Mouse (Mus musculus): Measurements from ENCODE around the gene Gata5.
A peak's percentile ranks its signal among the peaks of the same experiment; 100 is the strongest.

Gata5 gene

GRCm38 (mm10) chr2:180307680-180308079 is 26.8 kb downstream of the Gata5 start:
- no peak for DNase-seq (ENCODE audit: low read depth, low spot score)

- DNase-seq (ENCODE audit: low read depth, low spot score): no peak
Observed at GRCm38 (mm10) chr2:180306423-180307168, 27.9 kb downstream of the Gata5 start.

DNA sequence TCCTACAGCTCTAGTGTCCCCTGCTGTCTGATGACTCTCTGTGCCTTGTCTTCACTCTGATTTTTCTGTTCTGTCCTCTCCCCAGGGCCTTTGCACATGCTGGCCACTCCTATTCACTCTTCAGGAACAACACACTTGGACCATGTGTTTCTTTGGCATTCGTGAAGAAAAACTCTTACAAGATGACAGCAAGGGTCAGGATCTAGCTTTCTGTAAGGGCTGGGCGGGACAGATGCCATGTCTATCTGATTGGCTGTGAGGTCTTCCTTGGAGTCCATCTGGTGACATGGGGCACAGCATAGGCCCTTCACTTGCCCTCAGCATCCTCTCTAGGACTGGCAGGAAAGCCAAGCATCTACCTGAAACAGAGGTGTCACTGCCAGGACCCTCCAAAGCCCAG is 28.5 kb downstream of the Gata5 start:
- no peak for DNase-seq (ENCODE audit: low read depth, low spot score)

DNA sequence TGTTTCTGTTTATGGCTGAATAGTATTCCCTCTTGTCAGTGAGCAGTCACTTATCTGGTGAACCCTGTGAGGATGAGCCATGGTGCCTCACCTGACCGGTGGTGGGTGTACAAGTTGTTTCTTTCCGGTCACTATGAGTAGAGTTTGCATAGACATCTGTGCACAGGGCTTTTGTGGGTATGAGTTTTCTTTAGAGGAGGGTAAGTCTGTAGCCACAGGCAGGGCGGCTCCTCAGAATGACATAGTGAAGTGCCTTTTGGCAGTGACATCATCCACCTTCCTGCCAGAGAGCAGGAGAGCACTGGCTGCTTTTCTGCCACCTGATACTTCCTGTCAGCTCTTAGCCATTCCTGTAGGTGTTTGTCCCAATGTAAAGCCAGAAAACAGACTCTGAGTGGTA is 29.0 kb downstream of the Gata5 start:
- no peak for DNase-seq (ENCODE audit: low read depth, low spot score)

- DNase-seq (ENCODE audit: low read depth, low spot score): no peak
Observed at GRCm38 (mm10) chr2:180304554-180304953, 29.9 kb downstream of the Gata5 start.

DNA sequence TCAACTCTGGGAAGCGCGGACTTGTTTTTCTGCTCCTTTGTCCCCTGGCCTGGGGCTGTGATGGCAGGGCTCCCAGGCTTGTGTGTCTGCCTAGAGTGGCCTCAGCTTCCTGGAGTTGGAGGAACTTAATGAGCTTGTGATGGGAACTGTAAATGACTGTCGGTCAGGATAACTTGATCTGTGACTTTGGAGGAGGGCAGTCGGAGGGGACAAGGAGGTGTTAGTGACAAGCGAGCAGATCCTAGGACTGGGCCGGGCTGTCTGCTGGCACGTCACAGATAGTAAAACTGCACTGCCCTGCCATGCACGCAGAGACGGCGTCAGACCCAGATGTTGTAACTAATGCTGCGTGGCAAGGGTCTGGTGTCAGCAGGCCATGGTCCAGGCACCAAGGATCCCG is 31.0 kb downstream of the Gata5 start:
- DNase-seq (ENCODE audit: low read depth, low spot score): no peak

GRCm38 (mm10) chr2:180302201-180302600 is 32.3 kb downstream of the Gata5 start:
- no peak for DNase-seq (ENCODE audit: low read depth, low spot score)

DNA sequence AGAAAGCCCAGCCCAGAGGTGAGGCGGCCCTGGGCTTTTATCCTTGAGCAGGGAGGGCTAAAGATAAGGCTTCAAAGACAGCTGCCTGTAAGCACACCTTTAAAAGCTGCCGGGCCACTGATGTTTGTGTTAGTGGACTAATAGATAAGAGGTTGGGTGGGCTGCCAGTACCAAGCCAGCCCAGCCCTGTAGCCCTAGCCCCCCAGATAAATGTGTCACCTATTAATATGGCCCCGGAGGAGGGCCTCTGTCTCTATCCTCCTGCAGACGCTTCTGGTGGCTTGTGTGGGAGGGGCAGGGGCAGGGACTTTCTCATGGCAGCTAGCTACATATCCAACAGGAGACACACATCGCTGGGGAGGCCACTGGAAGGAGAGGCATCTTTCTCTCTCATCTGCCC is 33.7 kb downstream of the Gata5 start:
- no peak for DNase-seq (ENCODE audit: low read depth, low spot score)

GRCm38 (mm10) chr2:180300252-180300651 is 34.2 kb downstream of the Gata5 start:
- DNase-seq (ENCODE audit: low read depth, low spot score): no peak

GRCm38 (mm10) chr2:180292906-180293305 is 41.6 kb downstream of the Gata5 start:
- DNase-seq (ENCODE audit: low read depth, low spot score): peak; percentile 56

- DNase-seq (ENCODE audit: low read depth, low spot score): no peak
Observed at GRCm38 (mm10) chr2:180292026-180292425, 42.5 kb downstream of the Gata5 start.

- no peak for DNase-seq (ENCODE audit: low read depth, low spot score)
Observed at GRCm38 (mm10) chr2:180291566-180291965, 42.9 kb downstream of the Gata5 start.

DNA sequence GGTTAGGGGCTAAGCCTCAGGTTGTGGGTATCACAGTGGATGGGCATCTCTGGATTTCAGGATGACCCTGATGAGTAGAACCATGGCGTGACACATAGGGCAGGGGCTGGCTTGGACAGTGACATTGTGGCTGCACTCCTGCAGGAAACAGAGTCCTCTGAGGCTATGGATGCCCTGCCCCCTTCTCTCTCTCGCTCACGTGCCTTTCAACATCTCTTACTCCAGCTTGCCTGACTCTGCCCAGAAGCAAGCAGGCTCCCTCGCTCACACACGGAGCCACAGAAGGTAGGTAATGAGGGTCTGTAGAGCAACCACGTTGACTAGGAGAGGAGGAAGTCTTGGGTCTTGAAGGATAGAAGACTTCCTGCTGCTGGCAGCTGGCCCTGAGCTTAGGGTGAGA is 44.0 kb downstream of the Gata5 start:
- no peak for DNase-seq (ENCODE audit: low read depth, low spot score)

DNA sequence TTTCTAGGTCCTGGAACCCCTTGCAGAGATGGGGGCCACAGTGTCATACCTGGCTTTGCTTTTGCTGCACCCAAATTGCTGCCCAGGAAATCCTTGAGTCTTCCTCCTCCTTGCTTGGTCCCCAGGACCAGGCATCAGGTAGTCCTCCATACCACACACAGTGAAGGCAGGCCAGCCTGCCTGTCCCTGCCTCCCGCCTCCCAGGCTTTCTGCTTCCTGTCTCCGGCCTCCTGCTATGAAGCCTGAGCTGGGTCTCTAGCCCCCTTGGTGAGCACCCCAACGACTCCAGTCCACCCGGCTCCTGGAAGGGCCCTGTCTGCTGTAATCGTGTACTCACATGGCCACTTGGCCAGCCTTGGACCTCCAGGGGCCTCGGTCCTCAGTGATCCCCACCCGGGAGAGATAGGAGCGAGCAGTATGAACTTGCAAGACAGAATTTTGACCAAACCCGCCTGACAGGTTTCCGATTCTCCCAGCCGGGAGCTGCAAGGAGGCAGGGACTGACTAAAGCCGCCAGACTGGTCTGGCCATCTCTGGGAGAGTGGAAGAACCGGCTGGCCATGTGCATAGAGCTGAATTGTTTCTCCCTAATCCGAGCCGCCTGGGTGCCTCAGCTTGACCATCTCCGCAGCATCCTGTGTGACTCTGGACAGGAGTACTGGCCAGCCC is 44.9 kb downstream of the Gata5 start, which contains the start of gene Rbbp8nl:
Gene Rbbp8nl, minus strand, starts transcription at position 440 of the 669 bp plus-strand sequence.
- DNase-seq (ENCODE audit: low read depth, low spot score): peak; percentile 23

DNA sequence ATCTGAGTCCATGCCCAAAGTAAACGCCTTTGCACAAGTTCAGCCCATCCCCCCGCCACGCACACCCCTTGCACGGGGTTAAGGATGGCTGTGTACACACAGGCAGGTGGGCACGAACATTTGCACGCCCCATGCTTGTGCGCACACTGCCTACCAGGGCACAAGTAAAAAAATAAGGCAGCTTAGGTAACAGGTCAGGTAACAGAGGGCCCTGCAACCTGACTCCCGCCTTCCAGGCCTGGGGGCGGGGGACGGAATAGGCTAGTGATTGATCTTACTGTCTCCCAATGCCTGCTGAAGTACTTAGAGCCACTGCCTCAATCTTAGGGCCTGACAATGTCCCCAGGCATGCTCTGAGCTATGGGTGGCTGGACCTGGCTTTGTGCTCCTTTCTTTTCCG is 45.5 kb downstream of the Gata5 start:
- DNase-seq (ENCODE audit: low read depth, low spot score): peak; percentile 43

DNA sequence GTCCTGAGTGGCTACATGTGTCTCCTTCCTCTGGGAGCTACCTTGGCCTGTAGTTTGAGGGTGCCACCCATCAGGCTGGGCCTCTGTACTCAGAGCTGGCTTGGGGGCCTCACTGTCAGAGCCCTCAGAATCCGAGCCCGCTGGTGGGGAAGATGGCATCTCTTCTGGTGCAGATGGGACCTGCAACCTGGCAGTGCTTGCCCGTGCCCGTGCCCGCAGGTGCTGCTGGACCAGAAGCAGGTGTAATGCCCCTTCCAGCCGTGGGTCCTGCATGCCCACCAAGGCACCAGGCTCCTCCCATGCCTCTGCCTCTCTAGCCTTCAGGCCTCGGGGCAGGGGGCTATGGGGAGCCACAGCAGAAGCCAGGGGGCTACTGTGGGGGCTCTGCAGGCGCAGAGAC is 55.2 kb downstream of the Gata5 start:
- no peak for DNase-seq (ENCODE audit: low read depth, low spot score)

- peak; percentile 68 for DNase-seq (ENCODE audit: low read depth, low spot score)
Observed at GRCm38 (mm10) chr2:180277773-180278320, 56.7 kb downstream of the Gata5 start.

DNA sequence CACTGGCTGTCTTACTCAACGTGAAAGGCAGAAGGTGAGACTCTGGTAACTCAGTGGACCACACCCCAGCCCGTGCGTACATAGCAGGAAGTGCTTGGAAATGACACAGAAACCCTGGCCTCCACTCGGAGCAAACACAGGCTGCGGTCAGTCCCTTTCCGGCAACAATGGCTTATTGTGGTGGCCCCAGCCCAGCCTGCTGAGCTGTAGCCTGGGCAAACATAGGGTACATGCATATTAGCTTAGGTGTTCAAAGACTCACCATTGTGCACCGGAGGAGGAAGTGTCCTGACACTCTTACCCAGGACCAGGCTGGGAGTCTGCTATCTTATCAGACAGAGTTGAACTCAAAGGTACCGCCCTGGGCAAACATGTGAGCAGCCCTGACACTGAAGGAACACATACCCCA is 57.6 kb downstream of the Gata5 start:
- peak; percentile 49 for DNase-seq (ENCODE audit: low read depth, low spot score)

GRCm38 (mm10) chr2:180276385-180276784 is 58.1 kb downstream of the Gata5 start:
- no peak for DNase-seq (ENCODE audit: low read depth, low spot score)

DNA sequence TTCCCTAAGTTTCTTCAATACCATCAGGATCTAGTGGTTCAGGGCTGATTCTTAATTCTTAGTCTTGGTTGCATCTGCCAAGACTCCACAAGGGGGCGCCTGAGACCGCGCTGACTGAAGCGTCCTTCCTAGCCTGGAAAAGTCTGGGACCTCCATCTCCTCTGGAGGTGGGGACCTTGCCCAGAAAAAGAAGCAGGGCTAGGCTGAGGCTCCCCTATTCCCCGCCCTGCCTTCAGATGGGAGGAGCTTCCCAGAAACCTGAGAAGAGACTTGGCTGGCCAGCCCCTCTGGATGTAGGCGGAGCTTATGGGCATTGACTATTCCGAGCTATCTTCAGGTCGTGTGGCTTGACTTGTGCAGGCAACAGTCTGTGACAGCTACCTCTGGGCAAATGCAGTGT is 58.7 kb downstream of the Gata5 start:
- DNase-seq (ENCODE audit: low read depth, low spot score): peak; percentile 98

All from ZHBTc4 (cell line).